Mouse (Mus musculus): Measurements from ENCODE around the gene Sf3b2. TPM values are rescaled to one million over a fixed set of nuclear protein-coding genes. Genes with fewer than 3 reads are reported as not detected.
"Not testable (repeated sequence)": the region's sequence is repeated elsewhere in the genome, so short reads cannot be mapped to it uniquely, and the experiment has no call there.

Gene Sf3b2
- polyA plus RNA-seq, 1 experiment from 2014 or later, result 211 TPM

DNA sequence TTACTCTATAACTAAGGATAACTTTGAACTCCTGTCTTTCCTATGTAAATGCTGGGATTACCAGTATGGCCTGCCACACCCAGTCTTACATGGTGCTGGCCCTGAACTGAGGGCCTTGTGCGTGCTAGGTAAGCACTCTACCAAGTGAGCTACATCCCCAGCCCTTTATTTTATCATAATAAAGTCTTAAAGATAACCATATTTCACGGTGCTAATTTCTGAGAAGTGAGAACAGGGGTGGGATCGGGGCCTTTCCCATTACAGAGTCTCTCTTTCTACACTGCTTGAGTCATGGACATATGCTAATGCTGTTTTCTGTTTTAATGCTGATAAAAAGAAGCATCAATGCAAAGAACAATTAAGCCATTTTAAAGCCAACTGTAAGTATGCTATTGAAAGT lies 26.4 kb downstream of the Sf3b2 start:
- Histone ChIP-seq H3K27ac (ENCODE audit: low read length) (no peak overlapping the region), H3K36me3 (ENCODE audit: control insufficient read depth, insufficient read depth) (no peaks in the 10 kb centered on the region; the same call in 1 of the 2 replicates), H3K4me1 (ENCODE audit: control insufficient read depth, insufficient read depth, low read length) (peaks cover 22% of the 10 kb centered on the region), H3K4me2 (ENCODE audit: low read depth, low read length) (no peak overlapping the region), H3K9ac (ENCODE audit: low read length) (no peak overlapping the region), H3K9me3 (replicated peaks; ENCODE audit: control insufficient read depth, low read length) (no peaks in the 10 kb centered on the region), H3K4me3 (ENCODE audit: low read length) (no peak overlapping the region), H3K27me3 (ENCODE audit: control insufficient read depth, insufficient read depth, low read length) (no peaks in the 10 kb centered on the region)
- WGBS, result 78% methylated on average over 3 of the region's 3 CpGs
- ATAC-seq (replicated peaks; ENCODE audit: extremely low read depth, insufficient read depth, low FRiP score), result no peak

- Histone ChIP-seq H3K4me1 (ENCODE audit: control insufficient read depth, insufficient read depth, low read length) (peaks cover 16% of the 10 kb centered on the region), H3K9ac (ENCODE audit: low read length) (no peak overlapping the region), H3K9me3 (replicated peaks; ENCODE audit: control insufficient read depth, low read length) (no peaks in the 10 kb centered on the region), H3K27me3 (ENCODE audit: control insufficient read depth, insufficient read depth, low read length) (no peaks in the 10 kb centered on the region), H3K36me3 (ENCODE audit: control insufficient read depth, insufficient read depth) (no peaks in the 10 kb centered on the region), H3K27ac (ENCODE audit: low read length) (no peak overlapping the region), H3K4me3 (ENCODE audit: low read length) (no peak overlapping the region), H3K4me2 (ENCODE audit: low read depth, low read length) (no peak overlapping the region)
- no peak for ATAC-seq (replicated peaks; ENCODE audit: extremely low read depth, insufficient read depth, low FRiP score)
Measured at GRCm38 (mm10) chr19:5268017-5268416, 27.2 kb downstream of the Sf3b2 start.

GRCm38 (mm10) chr19:5267015-5267414 lies 28.2 kb downstream of the Sf3b2 start:
- H3K9me3 ChIP-seq (replicated peaks; ENCODE audit: control insufficient read depth, low read length), result no peaks in the 10 kb centered on the region
- no peak overlapping the region for H3K9ac ChIP-seq (ENCODE audit: low read length)
- no peak overlapping the region for H3K4me2 ChIP-seq (ENCODE audit: low read depth, low read length)
- WGBS, result 87% methylated on average over 5 of the region's 5 CpGs
- peaks cover 14% of the 10 kb centered on the region for H3K4me1 ChIP-seq (ENCODE audit: control insufficient read depth, insufficient read depth, low read length)
- H3K4me3 ChIP-seq (ENCODE audit: low read length), result no peak overlapping the region
- H3K36me3 ChIP-seq (ENCODE audit: control insufficient read depth, insufficient read depth), result no peaks in the 10 kb centered on the region
- no peaks in the 10 kb centered on the region for H3K27me3 ChIP-seq (ENCODE audit: control insufficient read depth, insufficient read depth, low read length)
- ATAC-seq (replicated peaks; ENCODE audit: extremely low read depth, insufficient read depth, low FRiP score), result no peak
- H3K27ac ChIP-seq (ENCODE audit: low read length), result no peak overlapping the region

- H3K4me2 ChIP-seq (ENCODE audit: low read depth, low read length), result no peak overlapping the region
- no peaks in the 10 kb centered on the region for H3K27me3 ChIP-seq (ENCODE audit: control insufficient read depth, insufficient read depth, low read length)
- H3K9me3 ChIP-seq (replicated peaks; ENCODE audit: control insufficient read depth, low read length), result no peaks in the 10 kb centered on the region
- no peak overlapping the region for H3K9ac ChIP-seq (ENCODE audit: low read length)
- no peak for ATAC-seq (replicated peaks; ENCODE audit: extremely low read depth, insufficient read depth, low FRiP score)
- H3K27ac ChIP-seq (ENCODE audit: low read length), result no peak overlapping the region
- 50% methylated on average over 3 of the region's 3 CpGs for WGBS
- H3K4me1 ChIP-seq (ENCODE audit: control insufficient read depth, insufficient read depth, low read length), result peaks cover 9% of the 10 kb centered on the region
- no peaks in the 10 kb centered on the region for H3K36me3 ChIP-seq (ENCODE audit: control insufficient read depth, insufficient read depth)
- no peak overlapping the region for H3K4me3 ChIP-seq (ENCODE audit: low read length)
Measured at GRCm38 (mm10) chr19:5257140-5257539, 38.1 kb downstream of the Sf3b2 start.

GRCm38 (mm10) chr19:5236981-5237380 lies 58.3 kb downstream of the Sf3b2 start:
- H3K4me3 ChIP-seq (ENCODE audit: low read length); H3K9ac ChIP-seq (ENCODE audit: low read length); H3K4me2 ChIP-seq (ENCODE audit: low read depth, low read length); H3K4me1 ChIP-seq (ENCODE audit: control insufficient read depth, insufficient read depth, low read length); ATAC-seq (replicated peaks; ENCODE audit: extremely low read depth, insufficient read depth, low FRiP score); H3K27me3 ChIP-seq (ENCODE audit: control insufficient read depth, insufficient read depth, low read length); H3K36me3 ChIP-seq (ENCODE audit: control insufficient read depth, insufficient read depth); H3K27ac ChIP-seq (ENCODE audit: low read length); H3K9me3 ChIP-seq (replicated peaks; ENCODE audit: control insufficient read depth, low read length): not testable (repeated sequence)
- WGBS, result 83% methylated on average over 1 of the region's 1 CpGs

GRCm38 (mm10) chr19:5232696-5233095 lies 62.6 kb downstream of the Sf3b2 start:
- 92% methylated on average over 4 of the region's 4 CpGs for WGBS
- Histone ChIP-seq H3K9me3 (replicated peaks; ENCODE audit: control insufficient read depth, low read length) (no peaks in the 10 kb centered on the region), H3K27ac (ENCODE audit: low read length) (no peak overlapping the region), H3K4me3 (ENCODE audit: low read length) (no peak overlapping the region), H3K4me2 (ENCODE audit: low read depth, low read length) (no peak overlapping the region), H3K9ac (ENCODE audit: low read length) (no peak overlapping the region), H3K36me3 (ENCODE audit: control insufficient read depth, insufficient read depth) (no peaks in the 10 kb centered on the region), H3K27me3 (ENCODE audit: control insufficient read depth, insufficient read depth, low read length) (no peaks in the 10 kb centered on the region), H3K4me1 (ENCODE audit: control insufficient read depth, insufficient read depth, low read length) (no peaks in the 10 kb centered on the region)
- ATAC-seq (replicated peaks; ENCODE audit: extremely low read depth, insufficient read depth, low FRiP score), result no peak

DNA sequence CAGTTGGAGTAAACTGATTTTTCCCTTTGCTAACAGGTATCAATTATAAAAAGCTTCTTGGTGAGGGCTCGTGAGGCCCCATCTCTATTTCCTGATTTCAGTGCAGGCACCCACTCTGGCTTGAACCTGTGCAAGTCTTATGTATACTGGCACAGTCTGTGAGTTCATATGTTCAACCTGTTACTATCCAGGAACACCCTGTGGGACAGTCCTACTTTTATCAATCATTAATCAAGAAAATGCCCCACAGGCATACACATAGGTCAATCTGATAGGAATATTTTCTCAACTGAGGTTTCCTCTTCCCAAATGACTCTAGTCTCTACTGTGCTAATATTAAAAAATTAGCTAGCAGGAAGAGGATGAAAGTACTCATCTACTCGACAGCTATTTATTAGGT lies 65.1 kb downstream of the Sf3b2 start:
- no peaks in the 10 kb centered on the region for H3K4me1 ChIP-seq (ENCODE audit: control insufficient read depth, insufficient read depth, low read length)
- WGBS, result 68% methylated on average over 2 of the region's 2 CpGs
- H3K9me3 ChIP-seq (replicated peaks; ENCODE audit: control insufficient read depth, low read length), result no peaks in the 10 kb centered on the region
- no peak overlapping the region for H3K27ac ChIP-seq (ENCODE audit: low read length)
- H3K4me3 ChIP-seq (ENCODE audit: low read length), result no peak overlapping the region
- no peak overlapping the region for H3K4me2 ChIP-seq (ENCODE audit: low read depth, low read length)
- no peaks in the 10 kb centered on the region for H3K27me3 ChIP-seq (ENCODE audit: control insufficient read depth, insufficient read depth, low read length)
- no peaks in the 10 kb centered on the region for H3K36me3 ChIP-seq (ENCODE audit: control insufficient read depth, insufficient read depth)
- H3K9ac ChIP-seq (ENCODE audit: low read length), result no peak overlapping the region
- no peak for ATAC-seq (replicated peaks; ENCODE audit: extremely low read depth, insufficient read depth, low FRiP score)

DNA sequence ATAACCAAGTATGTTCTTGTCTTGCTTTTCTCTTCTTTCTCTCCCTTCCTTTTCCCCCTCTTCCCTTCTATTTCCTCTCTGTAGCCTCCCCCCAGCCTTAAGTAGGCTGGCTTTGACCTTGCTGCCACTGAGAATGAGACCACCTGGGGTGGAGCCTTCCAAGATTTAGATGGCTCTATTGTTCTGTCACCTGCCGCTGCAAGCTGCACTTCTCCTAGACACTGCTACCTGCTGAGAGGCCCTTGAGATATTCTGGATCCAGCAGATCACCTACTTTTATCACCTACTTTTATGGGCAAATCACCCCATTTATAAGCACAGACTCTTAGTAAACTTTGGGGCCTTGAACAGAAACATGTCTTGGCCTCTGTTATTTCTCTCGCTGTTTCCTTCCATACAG lies 70.6 kb downstream of the Sf3b2 start:
- no peak for ATAC-seq (replicated peaks; ENCODE audit: extremely low read depth, insufficient read depth, low FRiP score)
- no peaks in the 10 kb centered on the region for H3K9me3 ChIP-seq (replicated peaks; ENCODE audit: control insufficient read depth, low read length)
- no peak overlapping the region for H3K9ac ChIP-seq (ENCODE audit: low read length)
- no peak overlapping the region for H3K4me2 ChIP-seq (ENCODE audit: low read depth, low read length)
- no peaks in the 10 kb centered on the region for H3K36me3 ChIP-seq (ENCODE audit: control insufficient read depth, insufficient read depth)
- H3K27me3 ChIP-seq (ENCODE audit: control insufficient read depth, insufficient read depth, low read length), result no peaks in the 10 kb centered on the region
- H3K27ac ChIP-seq (ENCODE audit: low read length), result no peak overlapping the region
- WGBS, result 57% methylated on average over 2 of the region's 2 CpGs
- H3K4me3 ChIP-seq (ENCODE audit: low read length), result no peak overlapping the region
- peaks cover 7% of the 10 kb centered on the region for H3K4me1 ChIP-seq (ENCODE audit: control insufficient read depth, insufficient read depth, low read length)

DNA sequence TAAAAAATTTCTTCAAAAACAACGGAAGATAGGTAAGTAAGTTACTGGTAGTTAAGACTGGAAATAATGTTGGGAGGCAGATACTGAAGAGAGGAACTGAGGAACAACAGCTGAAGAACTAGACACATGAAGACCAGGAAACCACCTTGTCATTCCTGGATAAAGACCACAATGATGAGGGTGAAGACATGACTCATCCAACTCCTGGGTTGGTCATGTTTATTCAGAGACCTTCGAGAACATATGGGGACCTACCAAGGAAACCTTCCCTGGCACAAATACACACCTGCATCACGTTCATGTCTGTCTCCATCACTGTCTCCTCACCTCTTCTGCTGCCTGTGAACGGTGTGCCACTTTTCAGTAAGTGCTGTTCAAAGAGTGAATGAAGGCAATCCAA lies 71.2 kb downstream of the Sf3b2 start:
- H3K27ac ChIP-seq (ENCODE audit: low read length), result no peak overlapping the region
- no peak overlapping the region for H3K9ac ChIP-seq (ENCODE audit: low read length)
- 87% methylated on average over 4 of the region's 4 CpGs for WGBS
- ATAC-seq (replicated peaks; ENCODE audit: extremely low read depth, insufficient read depth, low FRiP score), result no peak
- H3K4me1 ChIP-seq (ENCODE audit: control insufficient read depth, insufficient read depth, low read length), result peaks cover 7% of the 10 kb centered on the region
- H3K4me2 ChIP-seq (ENCODE audit: low read depth, low read length), result no peak overlapping the region
- no peak overlapping the region for H3K4me3 ChIP-seq (ENCODE audit: low read length)
- no peaks in the 10 kb centered on the region for H3K36me3 ChIP-seq (ENCODE audit: control insufficient read depth, insufficient read depth)
- H3K9me3 ChIP-seq (replicated peaks; ENCODE audit: control insufficient read depth, low read length), result no peaks in the 10 kb centered on the region
- H3K27me3 ChIP-seq (ENCODE audit: control insufficient read depth, insufficient read depth, low read length), result no peaks in the 10 kb centered on the region
